Mouse (Mus musculus) frontal cortex, postnatal 36 days (tissue): ENCODE measurements around the gene Setx.

ENCODE experiments used
- DNase-seq, 2 experiments: peaks; one replicate each; pipeline ENCODE4 v3.0.0; 2022; ENCODE audit warnings: low spot score in 2 of 2

The Setx gene

GRCm38 (mm10) chr2:29217042-29217441 lies 93.1 kb downstream of the Setx start:
- no peak for DNase-seq

DNA sequence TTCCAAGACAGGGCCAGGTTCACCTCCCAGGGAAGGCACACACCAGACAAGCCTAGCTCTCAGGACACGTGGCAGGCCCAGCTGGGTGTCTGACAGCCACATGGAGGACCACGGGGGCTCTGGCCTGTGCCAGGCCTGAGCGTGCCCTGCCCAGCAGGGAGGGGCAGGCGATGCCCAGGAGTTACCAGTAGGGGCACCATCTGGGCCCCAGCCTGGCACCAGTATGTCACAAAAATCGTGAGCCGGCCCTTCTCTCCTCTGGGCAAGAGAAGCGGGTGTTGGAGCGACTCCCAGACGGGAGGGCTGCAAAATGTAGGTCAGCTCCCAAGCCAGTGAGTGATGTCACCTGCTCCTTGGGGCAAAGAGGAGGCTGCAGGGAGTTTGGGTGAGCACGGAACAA lies 93.9 kb downstream of the Setx start:
- DNase-seq: peak; percentile 58 to 69

- no peak for DNase-seq
These were observed 94.8 kb downstream of the Setx start for GRCm38 (mm10) chr2:29218831-29219230.

GRCm38 (mm10) chr2:29222302-29222701 lies 98.3 kb downstream of the Setx start:
- DNase-seq: no peak

DNA sequence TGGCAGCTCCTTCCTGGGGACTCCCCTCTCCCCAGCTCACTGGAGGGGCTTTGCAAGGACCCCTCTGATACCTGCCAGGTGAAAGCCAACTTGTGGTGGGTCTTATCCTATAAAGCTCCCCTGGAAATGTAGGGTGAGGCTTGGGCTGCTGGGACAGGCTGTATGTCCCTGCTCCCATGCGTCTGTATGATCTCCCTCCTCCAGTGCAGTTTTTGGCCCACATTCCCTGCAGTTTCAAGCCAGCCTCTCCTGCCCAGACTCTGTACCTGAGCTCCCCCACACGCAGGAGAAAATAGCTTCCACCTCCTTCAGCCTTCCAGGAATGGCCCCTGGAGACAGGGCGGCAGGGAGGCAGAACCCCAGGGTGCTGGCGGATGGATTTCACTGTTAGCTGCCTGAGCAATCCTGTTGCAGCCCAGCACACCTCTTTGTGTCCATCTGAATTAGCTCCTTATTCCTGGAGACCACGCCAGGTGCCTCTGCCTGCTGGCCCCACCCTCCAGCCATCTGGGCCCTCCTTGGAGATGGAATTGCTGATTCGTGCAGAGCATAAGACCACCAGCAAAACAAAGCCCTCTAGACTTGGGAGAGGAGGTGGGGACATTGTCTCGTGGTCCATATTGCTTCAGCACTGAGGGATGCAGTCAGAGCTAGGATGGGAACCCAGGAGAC lies 99.7 kb downstream of the Setx start:
- DNase-seq: no peak

DNA sequence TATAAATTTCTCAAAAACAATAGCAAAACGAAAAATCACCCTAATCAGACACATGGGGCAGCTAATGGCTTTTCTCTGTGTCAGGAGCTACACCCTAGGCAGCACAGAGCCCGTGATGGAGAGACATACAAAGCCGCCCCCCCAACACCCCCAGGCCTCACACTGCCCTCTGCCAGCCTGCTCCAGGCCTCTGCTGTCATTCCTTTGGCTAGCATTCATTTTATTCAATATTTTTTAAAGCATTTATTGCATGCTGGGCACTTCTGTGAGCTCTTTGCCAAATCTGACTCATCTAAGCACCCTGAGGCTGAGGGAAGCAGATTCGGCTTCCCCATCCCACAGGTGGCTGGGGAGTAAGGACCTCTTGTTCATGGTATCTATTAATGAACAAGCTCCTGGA lies 102.7 kb downstream of the Setx start:
- DNase-seq: no peak

DNA sequence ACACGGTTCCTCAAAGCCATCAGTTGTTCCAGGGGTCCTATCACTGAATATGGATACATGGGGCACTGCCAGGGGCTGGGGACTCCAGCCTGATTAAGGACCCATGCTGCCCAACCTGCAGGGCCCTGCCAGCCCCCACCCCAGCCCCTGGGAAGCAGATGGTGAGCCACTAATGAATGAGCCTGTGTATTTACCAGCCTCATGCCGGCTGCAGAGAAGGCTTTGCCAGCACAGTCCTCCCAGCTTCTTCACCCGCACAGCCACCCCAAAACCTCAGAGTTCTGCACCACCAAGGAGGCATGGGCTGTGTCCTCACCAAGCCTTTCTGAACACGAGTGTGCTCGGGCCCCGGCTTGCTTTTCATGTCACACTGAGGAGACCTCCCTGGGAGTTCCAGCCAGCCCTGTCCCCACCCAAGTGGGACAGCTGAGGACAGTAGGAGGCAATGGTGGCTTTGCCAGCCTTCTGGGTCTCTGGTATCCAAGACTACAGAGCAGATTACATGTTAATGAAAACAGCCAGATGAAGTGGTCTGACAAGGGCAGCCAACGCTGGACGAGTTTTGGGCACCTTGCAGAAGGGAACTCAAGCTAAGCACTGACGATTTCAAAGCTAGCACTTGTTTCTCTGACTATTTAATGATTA lies 106.3 kb downstream of the Setx start:
- DNase-seq: no peak
